Comparison of ENCODE assay signal across 13 mouse cellular contexts in genomic region chr11:89145281-89145945, GRCm38 (mm10).
DNase-seq lines count a peak whose midpoint lies in the region; ATAC-seq lines count a peak whose summit lies in the region.
"Had no signal": no experiment of that assay in that cellular context is flagged by ENCODE, and none has a peak within 500 bp of the region (broad histone marks: within the 10 kb centered on the region; RNA-seq: fewer than 3 reads in every experiment).

No protein-coding gene starts in this region.

- H3K4me3 ChIP-seq in neural tube, embryonic 11.5 days (ENCODE audit: low read depth, low read length), result no peak overlapping the region
- H3K4me3 ChIP-seq in neural tube, embryonic 14.5 days (ENCODE audit: low read depth, low read length), result no peak overlapping the region
- H3K4me3 ChIP-seq: forebrain, embryonic 12.5 days had no signal

- H3K9ac ChIP-seq in neural tube, embryonic 11.5 days (ENCODE audit: low read length), result no peak overlapping the region
- H3K9ac ChIP-seq in neural tube, embryonic 14.5 days (replicated peaks; ENCODE audit: low read depth, low read length), result no peak overlapping the region
- H3K9ac ChIP-seq: forebrain, embryonic 12.5 days had no signal

- H3K27me3 ChIP-seq in neural tube, embryonic 11.5 days (ENCODE audit: control insufficient read depth, insufficient read depth, low read length), result no peaks in the 10 kb centered on the region
- no peaks in the 10 kb centered on the region for H3K27me3 ChIP-seq in neural tube, embryonic 14.5 days (ENCODE audit: control insufficient read depth, insufficient read depth, low read length)
- H3K27me3 ChIP-seq: forebrain, embryonic 12.5 days had no signal

- intact Hi-C loops in heart, postnatal 36 days (cut with DNase I), result no loop called here

- H3K36me3 ChIP-seq in neural tube, embryonic 11.5 days (ENCODE audit: control insufficient read depth, insufficient read depth, low read length), result no peaks in the 10 kb centered on the region
- H3K36me3 ChIP-seq in neural tube, embryonic 14.5 days (ENCODE audit: control insufficient read depth, insufficient read depth, low read length), result no peaks in the 10 kb centered on the region
- H3K36me3 ChIP-seq: forebrain, embryonic 12.5 days had no signal

- H3K4me1 ChIP-seq in neural tube, embryonic 11.5 days (ENCODE audit: control insufficient read depth, insufficient read depth, low read length), result peaks cover 8% of the 10 kb centered on the region
- peaks cover 9% of the 10 kb centered on the region; the same call in 1 of the 2 replicates for H3K4me1 ChIP-seq in neural tube, embryonic 14.5 days (ENCODE audit: control insufficient read depth, insufficient read depth, low read length)

- no peaks in the 10 kb centered on the region for H3K9me3 ChIP-seq in neural tube, embryonic 11.5 days (ENCODE audit: control insufficient read depth, low read length)
- no peaks in the 10 kb centered on the region for H3K9me3 ChIP-seq in neural tube, embryonic 14.5 days (ENCODE audit: control insufficient read depth, low read length)
- H3K9me3 ChIP-seq: forebrain, embryonic 12.5 days had no signal

- DNase-seq in heart, postnatal 4 days, result peak; percentile 13
- DNase-seq in heart, postnatal 36 days, result no peak
- DNase-seq in neural tube, embryonic 11.5 days (ENCODE audit: low spot score), result no peak
- DNase-seq in neural tube, embryonic 10.5 days (ENCODE audit: extremely low spot score, low spot score), result no peak
- peak; percentile 49 for DNase-seq in fibroblast of lung, adult 2 months (ENCODE audit: low read depth)
- no peak for DNase-seq in gastrocnemius, adult 8-10 months (ENCODE audit: low spot score in 2 of 2)
- DNase-seq: adrenal gland, postnatal 25 days; cerebellum, adult 9-11 months; gastrocnemius, postnatal 25 days; kidney, postnatal 14 days had no signal

- H3K27ac ChIP-seq in neural tube, embryonic 11.5 days (ENCODE audit: low read depth, low read length), result no peak overlapping the region
- H3K27ac ChIP-seq in neural tube, embryonic 14.5 days (ENCODE audit: low read depth, low read length), result no peak overlapping the region
- H3K27ac ChIP-seq: forebrain, embryonic 12.5 days; macrophage had no signal

- peak; percentile 40; the same call in 1 of the 2 replicates for ATAC-seq in neural tube, embryonic 11.5 days (ENCODE audit: insufficient read depth, low FRiP score, low TSS enrichment)
- ATAC-seq in neural tube, embryonic 14.5 days (ENCODE audit: low read depth), result peak; percentile 69; the same call in 1 of the 2 replicates

- H3K4me2 ChIP-seq in neural tube, embryonic 11.5 days (ENCODE audit: low read depth), result no peak overlapping the region
- H3K4me2 ChIP-seq in neural tube, embryonic 14.5 days (ENCODE audit: low read depth, low read length), result no peak overlapping the region
- H3K4me2 ChIP-seq: forebrain, embryonic 12.5 days had no signal

- 58% methylated on average over 19 of the region's 19 CpGs for WGBS in neural tube, embryonic 11.5 days
- 41% methylated on average over 19 of the region's 19 CpGs for WGBS in neural tube, embryonic 14.5 days

Comparison
In these comparisons a context has a peak if more than half of its experiments do, and no peak if none do; other contexts are left out.
1. DNase-seq: peak in heart, postnatal 4 days (single experiment) and fibroblast of lung, adult 2 months (single experiment); none in heart, postnatal 36 days (0 of 2), neural tube, embryonic 11.5 days (single experiment), neural tube, embryonic 10.5 days (single experiment) and gastrocnemius, adult 8-10 months (0 of 2).